Mouse (Mus musculus) skeletal muscle tissue, adult 2 months (tissue): Measurements from ENCODE around the gene Xirp1.
"Not testable (repeated sequence)": the region's sequence is repeated elsewhere in the genome, so short reads cannot be mapped to it uniquely, and the experiment has no call there.

Experiments
- DNase-seq: peaks from one replicate; pipeline ENCODE4 v3.0.0-alpha.2; 2012; ENCODE audit warnings: low read depth, low spot score

Gene Xirp1

GRCm38 (mm10) chr9:120020285-120020890 is 3.0 kb downstream of the Xirp1 start:
- peak; percentile 72 for DNase-seq

GRCm38 (mm10) chr9:120016956-120017355 is 6.4 kb downstream of the Xirp1 start:
- no peak for DNase-seq

DNA sequence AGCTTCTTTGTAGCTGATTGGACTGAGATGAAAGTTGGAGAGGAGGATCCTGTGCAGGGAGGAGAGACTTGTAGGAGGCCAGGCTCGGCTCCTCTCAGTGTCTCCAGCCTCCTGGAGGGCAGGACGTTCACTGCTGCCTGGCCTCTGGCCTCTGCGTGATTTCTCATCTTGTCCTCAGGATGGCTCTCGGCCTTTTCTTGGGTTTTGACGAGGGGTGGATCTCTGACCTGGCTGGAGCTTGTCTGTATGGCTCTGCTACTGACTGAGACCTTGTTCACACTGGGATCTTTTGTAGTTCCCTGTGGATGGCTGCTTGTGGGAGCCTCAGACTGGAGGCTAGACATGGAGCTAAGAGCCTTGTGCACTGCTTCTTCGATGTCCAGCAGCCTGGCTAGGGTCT is 8.6 kb downstream of the Xirp1 start:
- DNase-seq = no peak

DNA sequence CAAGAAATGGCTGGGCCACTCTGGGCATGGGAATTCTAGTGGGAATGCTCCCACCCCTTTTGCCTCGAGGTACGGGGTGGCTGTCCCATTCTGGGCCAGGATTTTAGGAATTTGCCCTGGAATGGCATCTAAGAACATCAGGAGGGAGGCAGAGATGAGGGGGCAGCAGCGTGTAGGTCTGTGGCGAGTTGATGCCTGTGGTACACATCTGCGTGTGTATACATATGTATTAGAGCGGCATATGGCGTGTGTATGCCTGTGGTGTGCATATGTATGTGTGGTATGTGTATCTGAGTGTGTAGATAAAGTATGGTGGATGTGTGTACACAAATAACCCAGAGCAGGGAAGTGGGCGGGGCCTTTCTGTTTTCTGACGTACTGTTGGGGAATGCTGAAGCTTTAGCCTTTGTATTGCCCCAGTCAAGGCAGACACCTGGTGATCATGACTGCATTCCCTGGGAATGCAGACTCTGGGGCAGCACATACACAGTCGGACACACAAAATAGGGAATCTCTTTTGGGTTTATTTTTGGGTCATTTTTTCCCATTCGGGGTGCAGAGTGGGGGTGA is 10.1 kb downstream of the Xirp1 start:
- no peak for DNase-seq

GRCm38 (mm10) chr9:120012781-120013180 is 10.6 kb downstream of the Xirp1 start:
- no peak for DNase-seq

- not testable (repeated sequence) for DNase-seq
Measured at GRCm38 (mm10) chr9:120012161-120012560, 11.2 kb downstream of the Xirp1 start.

DNA sequence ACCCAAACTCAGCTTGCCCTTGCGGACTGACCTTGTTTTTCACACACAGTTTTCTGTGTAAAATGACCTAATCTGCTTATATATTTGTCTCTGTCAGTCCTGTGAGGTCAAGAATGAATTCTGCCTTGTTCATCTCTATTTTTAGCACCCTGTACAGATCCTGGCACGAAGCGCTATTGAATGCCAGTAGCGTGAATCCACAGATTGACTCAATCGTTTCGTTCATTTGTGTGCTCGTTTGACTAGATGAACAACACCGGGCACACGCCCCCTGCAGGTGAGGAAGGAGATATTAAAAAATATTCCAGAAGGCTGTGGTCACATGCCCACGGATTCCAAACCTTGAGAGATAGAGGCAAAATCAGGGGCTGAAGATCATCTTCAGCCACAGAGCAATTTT is 11.9 kb downstream of the Xirp1 start:
- peak; percentile 78 for DNase-seq

DNA sequence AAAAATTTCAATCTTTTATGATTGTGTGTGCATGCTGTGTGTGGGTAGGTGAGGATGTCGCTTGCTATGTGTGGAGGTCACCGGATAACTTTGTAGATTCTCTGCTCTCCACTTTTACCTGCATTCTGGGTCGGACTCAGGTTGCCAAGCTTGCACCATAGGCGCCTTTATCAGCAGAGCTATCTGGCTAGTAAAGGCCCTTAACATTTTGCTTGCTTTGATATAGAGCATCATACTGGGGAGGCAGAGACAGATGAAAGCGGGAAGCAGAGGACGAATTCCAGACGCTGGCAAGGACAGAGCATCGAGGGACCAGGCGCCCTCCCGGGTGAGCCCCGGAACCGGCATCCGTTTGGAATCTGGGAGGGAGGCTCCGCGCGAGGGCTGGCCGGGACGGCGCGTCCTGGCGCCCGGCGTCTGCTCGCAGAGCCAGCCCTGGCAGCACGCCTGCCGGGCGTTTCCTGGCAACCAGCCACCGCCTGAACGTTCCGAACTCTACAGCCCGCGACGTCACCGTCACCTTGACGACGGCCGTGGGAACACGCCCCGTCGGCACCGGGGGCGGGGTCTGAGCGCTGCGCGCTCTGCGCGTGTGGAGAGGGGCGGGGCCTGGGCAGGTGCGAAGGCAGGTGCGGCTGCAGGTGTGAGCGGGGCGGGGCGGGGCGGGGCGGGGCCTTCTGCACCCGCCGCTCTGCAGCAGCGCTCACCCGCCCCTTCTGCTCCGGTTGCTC is 12.5 kb downstream of the Xirp1 start:
- peak; percentile 98 for DNase-seq

- no peak for DNase-seq
Measured at GRCm38 (mm10) chr9:120009871-120010270, 13.5 kb downstream of the Xirp1 start.

- no peak for DNase-seq
Measured at GRCm38 (mm10) chr9:120009226-120009841, 14.1 kb downstream of the Xirp1 start.

- DNase-seq = no peak
Measured at GRCm38 (mm10) chr9:120007833-120008232, 15.6 kb downstream of the Xirp1 start.

DNA sequence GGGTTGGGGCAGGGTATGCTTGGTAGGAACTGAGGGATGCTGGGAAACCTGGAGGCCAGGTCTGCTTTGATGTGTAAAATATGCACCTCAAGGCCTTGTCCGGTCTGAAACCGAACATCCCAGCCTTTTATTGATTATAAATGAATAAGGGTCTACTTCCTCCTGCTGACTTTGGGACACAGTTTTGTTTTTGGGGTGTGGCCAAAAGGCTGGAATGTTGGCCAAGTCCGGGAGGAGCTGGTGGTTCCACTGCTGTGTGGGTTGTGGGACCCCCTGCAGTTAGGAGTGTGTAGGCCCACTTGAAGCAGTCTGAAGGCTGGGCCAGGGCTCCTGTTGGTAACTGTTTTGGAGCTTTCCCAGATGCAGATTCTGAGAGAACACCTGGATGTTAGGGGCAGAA is 17.5 kb downstream of the Xirp1 start:
- no peak for DNase-seq

- DNase-seq = no peak
Measured at GRCm38 (mm10) chr9:120002893-120003292, 20.5 kb downstream of the Xirp1 start.

DNA sequence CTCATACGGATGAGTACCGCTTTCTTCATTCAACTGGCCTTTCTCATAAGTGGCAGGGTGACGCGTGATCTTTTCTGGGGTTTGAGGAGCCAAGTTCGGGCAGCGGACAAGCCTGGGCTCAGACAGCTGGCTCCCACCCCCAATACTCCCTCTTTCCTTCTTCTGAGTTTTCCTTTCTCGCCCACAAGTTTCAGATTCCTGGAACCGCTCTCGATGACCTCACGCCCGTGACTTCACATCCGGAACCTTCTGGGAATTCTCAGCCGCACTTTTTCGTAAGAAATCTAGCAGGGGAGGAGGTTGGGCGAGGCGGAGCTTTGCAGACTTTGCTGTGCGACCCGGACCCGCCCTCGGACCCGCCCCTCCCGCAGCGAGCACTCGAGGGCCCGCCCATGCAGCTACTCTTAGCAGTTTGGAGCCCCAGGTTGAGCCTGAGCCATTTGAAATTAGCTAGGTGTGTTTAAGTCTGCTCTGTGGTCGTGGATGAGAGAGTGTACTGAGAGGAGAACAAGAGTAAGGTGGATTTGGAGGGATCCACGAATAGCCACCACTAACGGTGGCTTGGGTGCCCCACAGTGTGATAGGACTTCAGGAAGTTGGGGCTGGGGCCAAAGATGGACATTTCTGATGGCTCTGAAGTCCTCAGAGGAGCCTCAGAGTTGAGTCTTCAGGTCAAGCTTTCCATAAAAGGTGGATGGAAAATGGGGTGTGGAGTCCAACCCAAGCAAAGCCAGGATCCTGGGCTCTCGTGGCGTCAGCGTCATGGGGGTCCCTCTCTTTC is 21.3 kb downstream of the Xirp1 start:
- DNase-seq = peak; percentile 68

DNA sequence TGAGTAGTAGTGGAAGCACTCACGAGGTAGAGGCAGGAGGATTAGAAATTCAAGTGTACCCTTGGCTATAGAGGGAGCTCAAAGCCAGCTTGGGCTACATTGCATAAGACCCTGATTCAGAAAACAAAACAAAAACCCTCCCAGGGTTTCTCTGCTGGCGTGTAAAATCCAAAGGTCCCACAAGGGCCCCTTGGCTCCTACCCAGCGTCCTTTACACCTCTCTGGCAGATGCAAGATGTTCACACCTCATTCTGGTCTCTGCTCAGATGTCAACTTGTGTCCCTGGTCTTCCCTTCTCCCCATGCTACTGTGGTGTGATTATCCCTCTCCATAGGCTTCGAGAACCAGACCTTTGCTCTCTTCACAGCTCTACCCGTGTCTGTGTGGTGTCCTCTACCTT is 22.6 kb downstream of the Xirp1 start:
- no peak for DNase-seq

- peak; percentile 50 for DNase-seq
Measured at GRCm38 (mm10) chr9:119999636-120000035, 23.8 kb downstream of the Xirp1 start.

GRCm38 (mm10) chr9:119998776-119999175 is 24.6 kb downstream of the Xirp1 start:
- DNase-seq = no peak

DNA sequence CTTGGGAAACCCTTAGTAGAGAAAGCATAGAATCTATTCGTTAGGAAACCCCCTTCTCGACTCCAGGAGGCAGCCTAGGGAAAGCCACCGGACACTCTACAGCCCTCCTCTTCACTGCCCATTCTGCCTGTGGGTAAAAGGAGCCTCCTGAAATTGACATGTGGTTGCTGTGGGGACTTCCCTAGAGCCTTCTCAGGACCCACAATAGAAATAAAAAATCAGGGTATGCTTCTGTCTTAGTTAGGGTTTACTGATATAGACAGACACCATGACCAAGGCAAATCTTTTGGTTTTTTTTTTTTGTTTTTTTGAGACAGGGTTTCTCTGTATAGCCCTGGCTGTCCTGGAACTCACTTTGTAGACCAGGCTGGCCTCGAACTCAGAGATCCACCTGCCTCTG is 27.3 kb downstream of the Xirp1 start:
- DNase-seq = no peak

- DNase-seq = no peak
Measured at GRCm38 (mm10) chr9:119994207-119994606, 29.2 kb downstream of the Xirp1 start.

GRCm38 (mm10) chr9:119993092-119993844 is 30.1 kb downstream of the Xirp1 start:
- DNase-seq = no peak

GRCm38 (mm10) chr9:119991310-119991709 is 32.1 kb downstream of the Xirp1 start:
- no peak for DNase-seq
